Mouse (Mus musculus) layer of hippocampus, postnatal 25 days (tissue): ENCODE measurements around the gene Tmem106b. TPM values are rescaled to one million over a fixed set of nuclear protein-coding genes. Genes with fewer than 3 reads are reported as not detected.

Experiments
- total RNA-seq, 2 experiments: library from RNA; stranded (reverse); gene quantifications; 2 replicates each; pipeline ENCODE4 v1.2.3; 2021

The Tmem106b gene
- total RNA-seq, 2 experiments from 2014 or later = 175 to 192 TPM

Other genes with a start within 250 kb of the Tmem106b start
- not detected for gene Vwde, start 155.2 kb downstream of the Tmem106b start, total RNA-seq